20 mouse cellular contexts compared by ENCODE assay signal in genomic region chr2:57982248-57982647, GRCm38 (mm10). TPM values are rescaled to one million over a fixed set of nuclear protein-coding genes. Genes with fewer than 3 reads are reported as not detected.
"Had no signal": no experiment of that assay in that cellular context is flagged by ENCODE, and none has a peak within 500 bp of the region (broad histone marks: within the 10 kb centered on the region; RNA-seq: fewer than 3 reads in every experiment).

No protein-coding gene starts in this region.

- ATAC-seq: midbrain, embryonic 13.5 days; midbrain, embryonic 15.5 days had no signal

- H3K4me1 ChIP-seq: megakaryocyte, embryonic 14.5 days; midbrain, embryonic 13.5 days; midbrain, embryonic 15.5 days; neural tube, embryonic 12.5 days had no signal

- H3K4me3 ChIP-seq: megakaryocyte, embryonic 14.5 days; midbrain, embryonic 13.5 days; midbrain, embryonic 15.5 days; neural tube, embryonic 12.5 days had no signal

- H3K27me3 ChIP-seq: megakaryocyte, embryonic 14.5 days; midbrain, embryonic 13.5 days; midbrain, embryonic 15.5 days; neural tube, embryonic 12.5 days had no signal

- H3K4me2 ChIP-seq: lung, embryonic 14.5 days; midbrain, embryonic 11.5 days; midbrain, embryonic 13.5 days; midbrain, embryonic 15.5 days; neural tube, embryonic 12.5 days had no signal

- H3K9me3 ChIP-seq: megakaryocyte, embryonic 14.5 days; midbrain, embryonic 13.5 days; midbrain, embryonic 15.5 days; neural tube, embryonic 12.5 days had no signal

- H3K36me3 ChIP-seq: midbrain, embryonic 13.5 days; midbrain, embryonic 15.5 days; neural tube, embryonic 12.5 days had no signal

- DNase-seq: lung, adult 18-20 months; lung, embryonic 14.5 days; lung, postnatal 14 days; lung, postnatal 36 days; right cerebral cortex, postnatal 14 days; spleen, adult 18-20 months; thymus, adult 2 months; thymus, postnatal 25 days; thymus, postnatal 4 days had no signal

- H3K9ac ChIP-seq: lung, embryonic 14.5 days; midbrain, embryonic 13.5 days; midbrain, embryonic 15.5 days; neural tube, embryonic 12.5 days had no signal

- H3K27ac ChIP-seq: macrophage; midbrain, embryonic 13.5 days; midbrain, embryonic 15.5 days; neural tube, embryonic 12.5 days had no signal

RNA-seq across cellular contexts. Expression of gene Galnt5, which starts 15.4 kb away (rescaled TPM):
- total RNA-seq: midbrain, postnatal 0 days; monocyte, adult 5-6 weeks; neutrophil, adult 5-6 weeks had no signal
- polyA plus RNA-seq: macrophage; midbrain, postnatal 0 days; neural tube, embryonic 14.5 days; testis, adult 2 months had no signal
